Mouse (Mus musculus) heart, embryonic 11.5 days (tissue): Measurements from ENCODE around the gene Mobp. TPM values are rescaled to one million over a fixed set of nuclear protein-coding genes. Genes with fewer than 3 reads are reported as not detected.
A peak's percentile ranks its signal among the peaks of the same experiment; 100 is the strongest.
"Not testable (repeated sequence)": the region's sequence is repeated elsewhere in the genome, so short reads cannot be mapped to it uniquely, and the experiment has no call there.

Experiments used
- ATAC-seq: fragments of 200-750 bp; cut with Nextera tagmentation; replicated peaks from 2 replicates; pipeline ENCODE4 v1.8.0; 2017; ENCODE audit warnings: moderate library complexity; ENCODE audit not compliant: insufficient number of reproducible peaks, low FRiP score, low TSS enrichment
- H3K27ac ChIP-seq: fragments of 300-500 bp; sonication (generic); 2 replicates; pipeline ENCODE4 v1.5.1; 2014; ENCODE audit warnings: mild to moderate bottlenecking, low read depth, low read length
- H3K27me3 ChIP-seq: fragments of 300-500 bp; sonication (generic); 2 replicates; pipeline ENCODE4 v1.6.1; 2014; ENCODE audit warnings: mild to moderate bottlenecking, low read length, mixed read lengths; ENCODE audit not compliant: control insufficient read depth, insufficient read depth
- H3K36me3 ChIP-seq: fragments of 300-500 bp; sonication (generic); 2 replicates; pipeline ENCODE4 v1.6.1; 2014; ENCODE audit warnings: mild to moderate bottlenecking, low read length, moderate library complexity, mixed read lengths; ENCODE audit not compliant: control insufficient read depth, insufficient read depth
- H3K4me1 ChIP-seq: fragments of 300-500 bp; sonication (generic); 2 replicates; pipeline ENCODE4 v1.6.1; 2014; ENCODE audit warnings: low read length; ENCODE audit not compliant: control insufficient read depth, insufficient read depth
- H3K4me2 ChIP-seq: fragments of 300-500 bp; sonication (generic); 2 replicates; pipeline ENCODE4 v1.6.1; 2014; ENCODE audit warnings: mild to moderate bottlenecking, moderate library complexity
- H3K4me3 ChIP-seq: fragments of 300-500 bp; sonication (generic); 2 replicates; pipeline ENCODE4 v1.5.1; 2014; ENCODE audit warnings: low read depth, low read length
- H3K9ac ChIP-seq: fragments of 300-500 bp; sonication (generic); 2 replicates; pipeline ENCODE4 v1.6.1; 2014; ENCODE audit warnings: mild to moderate bottlenecking, low read depth, low read length, moderate library complexity
- H3K9me3 ChIP-seq: fragments of 300-500 bp; sonication (generic); replicated peaks from 2 replicates; pipeline ENCODE4 v1.6.1; 2016; ENCODE audit warnings: low read length; ENCODE audit not compliant: control insufficient read depth
- WGBS: fragments of 180-500 bp; shearing (Covaris S2); extraction: QIAGEN DNeasy Blood & Tissue Kit; methylation state at CpG from one replicate; pipeline ENCODE4 v1.1.7; 2014; ENCODE audit not compliant: insufficient replicate concordance; 5-methylcytosine and 5-hydroxymethylcytosine counted together
- polyA plus RNA-seq: library from polyadenylated mRNA; unstranded; fragments of >200 nt; fragmentation: Nextera tagmentation; extraction: Ambion mirVana; gene quantifications from 2 replicates; pipeline ENCODE4 v1.2.1, GENCODE M21; 2014

The Mobp gene
- polyA plus RNA-seq, result not detected in 2 replicates

GRCm38 (mm10) chr9:120149222-120149828 is at the start of gene Mobp:
Mobp (plus strand) TSS chr9:120149707.
- Histone ChIP-seq H3K9ac (no peak within 1 kb of the TSS), H3K27ac (no peak within 1 kb of the TSS), H3K4me1 (no peaks in the 10 kb centered on the region), H3K36me3 (no peaks in the 10 kb centered on the region), H3K4me3 (no peak within 1 kb of the TSS), H3K27me3 (no peaks in the 10 kb centered on the region), H3K9me3 (no peaks in the 10 kb centered on the region), H3K4me2 (no peak within 1 kb of the TSS)
- WGBS, result 74% methylated on average over 11 of the region's 11 CpGs
- ATAC-seq, result no peak

GRCm38 (mm10) chr9:120101165-120101564 is 48.3 kb upstream of the Mobp start:
- Histone ChIP-seq H3K4me1 (no peaks in the 10 kb centered on the region), H3K4me3 (no peak overlapping the region), H3K27me3 (no peaks in the 10 kb centered on the region), H3K4me2 (no peak overlapping the region), H3K9ac (no peak overlapping the region), H3K27ac (no peak overlapping the region), H3K9me3 (no peaks in the 10 kb centered on the region), H3K36me3 (no peaks in the 10 kb centered on the region)
- 88% methylated on average over 2 of the region's 2 CpGs for WGBS
- ATAC-seq, result no peak

GRCm38 (mm10) chr9:120108953-120109352 is 40.6 kb upstream of the Mobp start:
- not testable (repeated sequence) for H3K4me1 ChIP-seq, H3K4me3 ChIP-seq, H3K27me3 ChIP-seq, H3K9me3 ChIP-seq, ATAC-seq, H3K36me3 ChIP-seq, H3K4me2 ChIP-seq, H3K9ac ChIP-seq, H3K27ac ChIP-seq
- 89% methylated on average over 12 of the region's 12 CpGs for WGBS

GRCm38 (mm10) chr9:120110211-120111018 is 39.1 kb upstream of the Mobp start, which contains the start of gene Slc25a38:
Slc25a38 (plus strand) TSS chr9:120110374.
- WGBS, result 1% methylated on average over 62 of the region's 62 CpGs
- no peaks in the 10 kb centered on the region for H3K9me3 ChIP-seq
- no peaks in the 10 kb centered on the region for H3K27me3 ChIP-seq
- ATAC-seq, result peak; percentile 95
- peak within 1 kb of the TSS; percentile 64 for H3K4me3 ChIP-seq
- H3K4me1 ChIP-seq, result peaks cover 9% of the 10 kb centered on the region; the same call in 1 of the 2 replicates
- peak within 1 kb of the TSS; percentile 92 for H3K27ac ChIP-seq
- no peaks in the 10 kb centered on the region for H3K36me3 ChIP-seq
- peak within 1 kb of the TSS; percentile 80 for H3K4me2 ChIP-seq
- peak within 1 kb of the TSS; percentile 81 for H3K9ac ChIP-seq

GRCm38 (mm10) chr9:120111156-120111945 is 38.2 kb upstream of the Mobp start:
- Histone ChIP-seq H3K27ac (peak overlapping the region; percentile 92), H3K9me3 (no peaks in the 10 kb centered on the region)
- no peak for ATAC-seq

GRCm38 (mm10) chr9:120112472-120112871 is 37.0 kb upstream of the Mobp start:
- no peaks in the 10 kb centered on the region for H3K27me3 ChIP-seq
- H3K27ac ChIP-seq, result peak overlapping the region; percentile 84
- H3K4me1 ChIP-seq, result peaks cover 17% of the 10 kb centered on the region; the same call in 1 of the 2 replicates
- peak overlapping the region; percentile 8; the same call in 1 of the 2 replicates for H3K4me3 ChIP-seq
- H3K36me3 ChIP-seq, result no peaks in the 10 kb centered on the region
- peak overlapping the region; percentile 46; the same call in 1 of the 2 replicates for H3K9ac ChIP-seq
- WGBS, result 78% methylated on average over 6 of the region's 6 CpGs
- H3K9me3 ChIP-seq, result no peaks in the 10 kb centered on the region
- ATAC-seq, result no peak
- H3K4me2 ChIP-seq, result peak overlapping the region; percentile 41

More at GRCm38 (mm10) chr9:120111156-120111945, 38.2 kb upstream of the Mobp start:
- Histone ChIP-seq H3K27me3 (no peaks in the 10 kb centered on the region), H3K36me3 (no peaks in the 10 kb centered on the region), H3K9ac (peak overlapping the region; percentile 54), H3K4me1 (peaks cover 17% of the 10 kb centered on the region; the same call in 1 of the 2 replicates), H3K4me3 (peak overlapping the region; percentile 64), H3K4me2 (peak overlapping the region; percentile 80)
- WGBS, result 71% methylated on average over 15 of the region's 15 CpGs

GRCm38 (mm10) chr9:120113456-120113855 is 36.1 kb upstream of the Mobp start:
- no peak overlapping the region for H3K4me3 ChIP-seq

More at GRCm38 (mm10) chr9:120113456-120113855, 36.1 kb upstream of the Mobp start:
- Histone ChIP-seq H3K9ac (no peak overlapping the region), H3K4me2 (no peak overlapping the region; the same call in 1 of the 2 replicates), H3K9me3 (no peaks in the 10 kb centered on the region), H3K36me3 (peaks cover 4% of the 10 kb centered on the region; the same call in 1 of the 2 replicates), H3K4me1 (peaks cover 17% of the 10 kb centered on the region; the same call in 1 of the 2 replicates), H3K27ac (no peak overlapping the region), H3K27me3 (no peaks in the 10 kb centered on the region)
- ATAC-seq, result no peak
- WGBS, result 88% methylated on average over 7 of the region's 7 CpGs
